Mouse (Mus musculus): Measurements from ENCODE around the gene Psmd4. TPM values are rescaled to one million over a fixed set of nuclear protein-coding genes. Genes with fewer than 3 reads are reported as not detected.

The Psmd4 gene
- total and polyA plus RNA-seq, 3 experiments = 119 to 140 (median 121) TPM

GRCm38 (mm10) chr3:95013699-95014427 lies 28.6 kb downstream of the Psmd4 start:
- DNase-seq = peak; percentile 21 to 37
- WGBS = 25% methylated on average over 13 of the region's 13 CpGs
- Histone ChIP-seq H3K36me3 (ENCODE audit: control insufficient read depth, insufficient read depth, low read length) (no peaks in the 10 kb centered on the region), H3K27me3 (ENCODE audit: control insufficient read depth, insufficient read depth, low read length) (no peaks in the 10 kb centered on the region), H3K27ac (peak overlapping the region; percentile 95; the same call in 1 of the 2 replicates), H3K4me3 (peak overlapping the region; percentile 98), H3K9ac (ENCODE audit: low read depth, low read length) (peak overlapping the region; percentile 94), H3K4me1 (ENCODE audit: control insufficient read depth, insufficient read depth, low read length) (peaks cover 2% of the 10 kb centered on the region), H3K79me2 (replicated peaks; ENCODE audit: control insufficient read depth, insufficient read depth, low read length) (no peaks in the 10 kb centered on the region)
- intact Hi-C loops (cut with DNase I) = no loop called here
- TF ChIP-seq POLR2A (IDR thresholded peaks at IDR 0.05; ENCODE audit: insufficient read depth, low read depth, low read length) (no peak), CTCF (IDR thresholded peaks at IDR 0.05) (peak; percentile 26; the same call in 1 of the 2 replicates), EP300 (IDR thresholded peaks at IDR 0.05; ENCODE audit: insufficient read depth, low read depth, low read length) (no peak)

- Histone ChIP-seq H3K4me3 (no peak overlapping the region), H3K27ac (no peak overlapping the region), H3K9ac (ENCODE audit: low read depth, low read length) (no peak overlapping the region), H3K36me3 (ENCODE audit: control insufficient read depth, insufficient read depth, low read length) (no peaks in the 10 kb centered on the region), H3K79me2 (replicated peaks; ENCODE audit: control insufficient read depth, insufficient read depth, low read length) (no peaks in the 10 kb centered on the region), H3K27me3 (ENCODE audit: control insufficient read depth, insufficient read depth, low read length) (no peaks in the 10 kb centered on the region), H3K4me1 (ENCODE audit: control insufficient read depth, insufficient read depth, low read length) (peaks cover 2% of the 10 kb centered on the region)
- 89% methylated on average over 3 of the region's 3 CpGs for WGBS
- TF ChIP-seq CTCF (IDR thresholded peaks at IDR 0.05) (no peak), EP300 (IDR thresholded peaks at IDR 0.05; ENCODE audit: insufficient read depth, low read depth, low read length) (no peak), POLR2A (IDR thresholded peaks at IDR 0.05; ENCODE audit: insufficient read depth, low read depth, low read length) (no peak)
- no peak for DNase-seq
- intact Hi-C loops (cut with DNase I) = no loop called here
These were observed 29.4 kb downstream of the Psmd4 start for GRCm38 (mm10) chr3:95012982-95013381.

GRCm38 (mm10) chr3:95010396-95010795 lies 32.0 kb downstream of the Psmd4 start:
- H3K79me2 ChIP-seq (replicated peaks; ENCODE audit: control insufficient read depth, insufficient read depth, low read length) = no peaks in the 10 kb centered on the region
- intact Hi-C loops (cut with DNase I) = no loop called here
- WGBS = 88% methylated on average over 7 of the region's 7 CpGs

GRCm38 (mm10) chr3:95007706-95008105 lies 34.7 kb downstream of the Psmd4 start:
- no peaks in the 10 kb centered on the region for H3K27me3 ChIP-seq (ENCODE audit: control insufficient read depth, insufficient read depth, low read length)
- WGBS = 80% methylated on average over 9 of the region's 9 CpGs
- DNase-seq = no peak
- TF ChIP-seq POLR2A (IDR thresholded peaks at IDR 0.05; ENCODE audit: insufficient read depth, low read depth, low read length) = no peak
- no peak for TF ChIP-seq EP300 (IDR thresholded peaks at IDR 0.05; ENCODE audit: insufficient read depth, low read depth, low read length)
- no peak for TF ChIP-seq CTCF (IDR thresholded peaks at IDR 0.05)
- intact Hi-C loops (cut with DNase I) = no loop called here
- no peaks in the 10 kb centered on the region for H3K79me2 ChIP-seq (replicated peaks; ENCODE audit: control insufficient read depth, insufficient read depth, low read length)
- H3K4me1 ChIP-seq (ENCODE audit: control insufficient read depth, insufficient read depth, low read length) = no peaks in the 10 kb centered on the region
- H3K36me3 ChIP-seq (ENCODE audit: control insufficient read depth, insufficient read depth, low read length) = peaks cover 2% of the 10 kb centered on the region; the same call in 1 of the 2 replicates
- H3K4me3 ChIP-seq = no peak overlapping the region
- no peak overlapping the region for H3K27ac ChIP-seq
- H3K9ac ChIP-seq (ENCODE audit: low read depth, low read length) = no peak overlapping the region

More at GRCm38 (mm10) chr3:95010396-95010795, 32.0 kb downstream of the Psmd4 start:
- no peaks in the 10 kb centered on the region for H3K36me3 ChIP-seq (ENCODE audit: control insufficient read depth, insufficient read depth, low read length)
- H3K27me3 ChIP-seq (ENCODE audit: control insufficient read depth, insufficient read depth, low read length) = no peaks in the 10 kb centered on the region
- DNase-seq = no peak
- no peak overlapping the region for H3K4me3 ChIP-seq
- H3K27ac ChIP-seq = no peak overlapping the region
- H3K4me1 ChIP-seq (ENCODE audit: control insufficient read depth, insufficient read depth, low read length) = peaks cover 2% of the 10 kb centered on the region; the same call in 1 of the 2 replicates
- TF ChIP-seq CTCF (IDR thresholded peaks at IDR 0.05) (no peak), EP300 (IDR thresholded peaks at IDR 0.05; ENCODE audit: insufficient read depth, low read depth, low read length) (no peak), POLR2A (IDR thresholded peaks at IDR 0.05; ENCODE audit: insufficient read depth, low read depth, low read length) (no peak)
- no peak overlapping the region for H3K9ac ChIP-seq (ENCODE audit: low read depth, low read length)

GRCm38 (mm10) chr3:95005651-95006050 lies 36.8 kb downstream of the Psmd4 start:
- H3K27me3 ChIP-seq (ENCODE audit: control insufficient read depth, insufficient read depth, low read length) = no peaks in the 10 kb centered on the region
- no peak overlapping the region for H3K27ac ChIP-seq
- WGBS = 89% methylated on average over 3 of the region's 3 CpGs
- no peak for DNase-seq
- peaks cover 3% of the 10 kb centered on the region; the same call in 1 of the 2 replicates for H3K36me3 ChIP-seq (ENCODE audit: control insufficient read depth, insufficient read depth, low read length)
- no peaks in the 10 kb centered on the region for H3K79me2 ChIP-seq (replicated peaks; ENCODE audit: control insufficient read depth, insufficient read depth, low read length)
- TF ChIP-seq CTCF (IDR thresholded peaks at IDR 0.05) (no peak), POLR2A (IDR thresholded peaks at IDR 0.05; ENCODE audit: insufficient read depth, low read depth, low read length) (no peak), EP300 (IDR thresholded peaks at IDR 0.05; ENCODE audit: insufficient read depth, low read depth, low read length) (no peak)
- no peak overlapping the region for H3K9ac ChIP-seq (ENCODE audit: low read depth, low read length)
- no peaks in the 10 kb centered on the region for H3K4me1 ChIP-seq (ENCODE audit: control insufficient read depth, insufficient read depth, low read length)
- intact Hi-C loops (cut with DNase I) = no loop called here
- H3K4me3 ChIP-seq = no peak overlapping the region

- no peak overlapping the region for H3K27ac ChIP-seq
- H3K36me3 ChIP-seq (ENCODE audit: control insufficient read depth, insufficient read depth, low read length) = peaks cover 5% of the 10 kb centered on the region
- H3K4me1 ChIP-seq (ENCODE audit: control insufficient read depth, insufficient read depth, low read length) = no peaks in the 10 kb centered on the region
- no peak overlapping the region for H3K4me3 ChIP-seq
- H3K79me2 ChIP-seq (replicated peaks; ENCODE audit: control insufficient read depth, insufficient read depth, low read length) = no peaks in the 10 kb centered on the region
- DNase-seq = no peak
- H3K9ac ChIP-seq (ENCODE audit: low read depth, low read length) = no peak overlapping the region
- intact Hi-C loops (cut with DNase I) = no loop called here
- TF ChIP-seq CTCF (IDR thresholded peaks at IDR 0.05) = no peak
- TF ChIP-seq POLR2A (IDR thresholded peaks at IDR 0.05; ENCODE audit: insufficient read depth, low read depth, low read length) = no peak
- no peak for TF ChIP-seq EP300 (IDR thresholded peaks at IDR 0.05; ENCODE audit: insufficient read depth, low read depth, low read length)
- H3K27me3 ChIP-seq (ENCODE audit: control insufficient read depth, insufficient read depth, low read length) = no peaks in the 10 kb centered on the region
These were observed 39.1 kb downstream of the Psmd4 start for GRCm38 (mm10) chr3:95003273-95003672.

Measured in heart, adult 2 months (tissue).